Mouse (Mus musculus) left cerebral cortex, adult 9 months (tissue): ENCODE results near the gene Gdf9.

Experiments
- DNase-seq, 2 experiments: peaks; one replicate each; pipeline ENCODE4 v3.0.0; 2022; ENCODE audit warnings: low spot score in 2 of 2

The Gdf9 gene

DNA sequence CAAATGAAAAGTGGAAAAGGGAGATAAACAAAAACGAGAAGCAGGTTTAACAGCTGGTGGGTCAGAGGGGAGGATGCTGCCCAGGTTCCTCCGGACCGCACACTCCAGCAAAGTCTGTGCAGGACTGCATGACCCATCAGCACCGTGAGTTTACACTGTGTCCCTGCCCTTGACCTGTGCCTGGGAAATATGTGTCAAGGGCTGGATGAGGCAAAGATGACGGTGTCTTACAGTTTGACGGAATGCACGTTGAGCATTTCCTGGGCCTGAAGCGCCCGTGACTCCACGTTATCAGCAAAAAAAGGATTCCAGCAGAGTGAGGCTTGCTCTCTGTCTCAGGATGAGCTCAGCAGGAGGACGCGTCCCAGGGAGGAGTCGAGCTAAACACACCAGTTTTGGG lies 14.7 kb downstream of the Gdf9 start:
- no peak for DNase-seq

DNA sequence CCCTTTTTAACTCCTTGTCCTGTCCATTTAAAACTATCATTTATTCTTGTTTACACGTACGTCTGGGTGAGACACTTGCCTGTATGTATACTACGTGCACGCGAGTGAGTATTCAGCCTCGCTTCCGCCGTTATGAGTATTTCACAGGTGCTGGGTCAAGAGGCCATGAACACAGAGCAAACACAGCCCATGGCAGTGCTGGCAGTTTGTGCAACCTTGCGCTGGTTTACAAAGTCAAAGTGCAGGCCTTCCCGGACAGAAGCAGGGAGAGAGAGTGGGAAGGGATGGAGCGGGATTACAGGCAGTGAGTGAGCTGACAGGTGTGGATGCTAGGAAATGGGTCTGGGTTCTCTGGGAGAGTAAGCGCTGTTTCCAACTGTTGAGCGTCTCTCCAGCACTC lies 15.4 kb downstream of the Gdf9 start:
- no peak for DNase-seq

DNA sequence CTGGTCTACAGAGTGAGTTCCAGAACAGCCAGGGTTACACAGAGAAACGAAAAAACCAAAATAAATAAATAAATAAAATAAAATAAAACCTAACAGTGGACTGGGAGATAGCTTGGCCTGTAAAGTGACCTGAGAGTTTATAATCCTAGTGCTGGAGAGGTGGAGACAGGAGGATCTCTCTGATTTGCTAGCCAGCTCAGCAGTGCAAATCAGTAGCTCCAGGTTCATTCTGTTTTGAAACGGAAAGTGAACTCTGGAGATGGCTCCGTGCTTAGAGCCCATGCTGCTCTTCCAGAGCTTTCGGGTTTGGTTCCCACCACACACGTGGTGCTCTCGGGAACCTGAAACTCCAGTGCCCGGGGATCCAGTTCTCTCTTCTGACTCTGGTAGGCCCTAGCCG lies 17.2 kb downstream of the Gdf9 start:
- DNase-seq = no peak

DNA sequence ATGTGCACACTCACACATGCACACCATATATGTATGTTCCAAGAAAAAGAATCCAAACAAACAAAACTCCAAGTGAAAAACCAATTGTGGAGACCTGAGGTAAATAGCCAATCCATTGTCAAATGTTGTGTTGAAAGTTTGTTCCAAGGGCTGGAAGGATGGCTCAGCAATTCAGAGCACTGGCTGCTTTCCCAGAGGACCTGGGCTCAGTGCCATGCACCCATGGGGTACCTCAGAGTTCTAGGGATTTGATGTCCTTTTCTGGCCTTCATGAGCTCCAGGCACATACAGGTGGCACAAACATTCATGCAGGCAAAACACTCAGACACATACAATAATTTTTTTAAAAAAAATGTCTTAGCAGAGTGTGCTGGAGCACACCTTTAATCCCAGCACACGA lies 17.7 kb downstream of the Gdf9 start:
- no peak for DNase-seq

DNA sequence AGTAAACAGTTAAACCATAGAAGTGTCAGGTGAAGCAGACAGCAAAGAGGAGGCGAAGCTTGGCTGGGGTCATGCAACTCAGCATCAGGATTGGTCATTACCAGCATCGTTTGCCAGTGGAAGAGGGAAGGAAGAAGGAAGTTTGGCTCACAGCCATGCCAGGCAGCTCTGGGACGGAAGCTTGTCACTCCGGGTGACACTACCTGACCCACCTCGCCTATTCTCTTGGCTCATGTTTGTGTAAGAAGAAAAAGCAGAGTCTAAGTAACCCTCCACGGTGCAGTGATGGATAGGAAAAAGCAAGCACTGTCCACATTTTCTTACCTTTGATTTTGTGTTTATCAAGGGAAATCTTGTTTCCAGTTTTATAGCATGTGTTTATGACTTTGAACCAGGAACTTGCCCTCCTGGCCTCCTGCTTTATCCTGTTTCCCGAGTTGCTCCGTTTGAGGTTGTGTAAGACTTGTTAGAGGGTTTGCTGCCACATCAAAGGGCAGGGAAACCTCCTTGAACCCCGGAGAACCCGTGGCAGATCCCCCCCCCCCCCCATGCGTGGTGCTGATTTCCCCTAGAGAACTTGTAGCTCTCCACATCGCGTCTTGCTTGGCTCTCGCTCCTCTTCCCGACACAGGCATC lies 19.4 kb downstream of the Gdf9 start:
- DNase-seq = no peak

DNA sequence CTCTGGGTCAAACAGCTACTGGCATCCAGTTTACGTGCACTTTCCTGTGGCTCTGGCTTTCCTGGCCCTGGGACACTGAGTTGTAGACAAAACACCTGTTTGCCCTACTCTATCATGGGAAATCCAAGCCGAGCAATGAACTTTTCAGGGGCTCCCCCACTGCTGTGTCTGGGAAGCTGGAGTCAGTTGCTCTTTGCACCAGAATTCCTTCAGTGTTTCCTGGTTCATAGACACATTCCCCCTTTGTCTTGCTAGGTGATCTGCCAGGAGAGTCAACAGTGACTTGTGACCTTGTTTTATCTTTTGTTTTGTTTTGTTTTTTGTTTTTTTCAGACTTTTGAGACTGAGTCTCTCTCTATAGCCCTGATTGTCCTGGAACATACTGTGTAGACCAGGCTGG lies 20.5 kb downstream of the Gdf9 start:
- no peak for DNase-seq

DNA sequence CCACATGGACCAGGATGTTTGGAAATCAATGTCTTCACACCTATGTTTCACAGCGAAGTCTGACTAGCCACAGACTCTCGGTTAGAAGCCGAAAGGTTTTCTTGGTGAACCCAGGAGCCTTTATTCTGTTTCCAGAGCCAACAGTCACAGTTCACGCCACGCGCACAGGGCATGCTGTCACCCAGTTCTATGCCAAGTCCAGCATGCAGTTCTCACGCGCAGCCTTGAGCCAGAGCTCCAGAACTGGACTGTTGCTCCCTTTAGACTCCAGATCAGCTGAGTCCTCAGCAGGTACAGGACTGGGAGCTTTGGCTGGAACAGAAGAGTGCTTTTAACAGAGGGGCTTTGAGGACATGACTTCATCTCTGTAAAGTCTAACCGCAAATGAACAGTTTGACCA lies 21.6 kb downstream of the Gdf9 start:
- DNase-seq = no peak

DNA sequence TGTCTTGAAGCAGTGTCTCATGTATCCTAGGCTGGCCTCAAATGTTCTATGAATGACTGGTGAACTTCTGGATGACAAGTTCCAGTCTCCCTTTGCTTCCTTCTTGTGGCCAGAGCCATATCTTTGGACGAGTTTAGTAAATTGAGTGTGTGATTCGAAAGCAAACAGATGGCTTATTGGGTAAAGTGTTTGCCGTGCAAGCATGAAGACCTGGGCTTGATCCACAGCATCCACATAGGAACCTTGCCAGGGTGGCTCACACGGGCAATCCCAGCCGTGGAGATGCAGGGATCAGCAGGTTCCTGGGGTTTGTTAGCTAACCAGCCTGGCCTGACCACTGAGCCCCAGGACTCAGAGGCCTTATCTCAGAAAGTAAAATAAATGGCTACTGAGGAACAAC lies 22.2 kb downstream of the Gdf9 start:
- DNase-seq = no peak

DNA sequence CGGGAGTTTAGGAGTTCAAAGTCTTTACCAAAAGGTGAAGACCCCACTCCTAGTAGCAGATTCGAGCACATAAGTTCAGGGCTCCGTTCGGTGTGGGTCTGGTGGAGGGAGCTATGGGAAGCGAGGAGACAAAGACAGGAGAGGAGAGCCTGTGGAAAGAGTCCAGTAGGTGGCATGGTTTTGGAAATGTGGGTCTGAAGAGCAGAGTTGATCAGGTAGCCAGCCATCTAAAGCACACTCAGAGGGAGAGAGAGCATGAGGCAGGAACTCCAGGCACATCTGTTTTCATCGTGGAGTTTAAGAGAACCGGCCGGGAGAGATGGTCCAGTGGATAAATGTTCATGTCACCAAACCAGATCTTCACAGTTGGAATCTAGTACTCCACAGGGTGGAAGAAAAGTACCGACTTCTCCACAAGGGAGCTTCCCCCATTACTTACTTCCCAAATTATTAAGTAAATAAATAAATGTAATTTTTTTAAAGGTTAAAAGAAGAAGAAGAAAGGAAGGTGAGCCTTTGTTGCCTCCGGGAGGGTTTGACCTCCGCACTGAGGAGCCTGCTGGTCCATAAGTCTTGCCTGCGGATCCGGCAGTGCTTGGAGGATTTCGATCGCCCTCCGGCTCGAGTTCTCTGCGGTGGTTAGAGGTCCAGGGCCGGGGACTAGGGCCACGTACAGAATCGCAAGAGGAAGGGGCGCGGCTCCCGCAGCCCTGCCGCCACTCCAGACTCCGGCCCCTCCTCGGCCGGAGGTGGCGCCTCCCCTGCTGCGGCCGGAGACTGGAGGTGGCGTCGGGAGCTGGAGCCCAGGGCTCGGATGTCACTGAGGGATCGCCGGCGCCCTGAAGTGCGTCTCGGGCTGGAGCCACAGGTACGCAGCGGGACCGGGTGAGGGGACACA lies 25.9 kb downstream of the Gdf9 start, which contains the start of the genes Gm10447 and Shroom1:
Gene Gm10447, minus strand, starts transcription at position 637 of the 898 bp plus-strand sequence.
Gene Shroom1, plus strand, starts transcription at position 732 of the 898 bp plus-strand sequence.
- peak in 1 of 2 experiments; percentile 55 for DNase-seq

DNA sequence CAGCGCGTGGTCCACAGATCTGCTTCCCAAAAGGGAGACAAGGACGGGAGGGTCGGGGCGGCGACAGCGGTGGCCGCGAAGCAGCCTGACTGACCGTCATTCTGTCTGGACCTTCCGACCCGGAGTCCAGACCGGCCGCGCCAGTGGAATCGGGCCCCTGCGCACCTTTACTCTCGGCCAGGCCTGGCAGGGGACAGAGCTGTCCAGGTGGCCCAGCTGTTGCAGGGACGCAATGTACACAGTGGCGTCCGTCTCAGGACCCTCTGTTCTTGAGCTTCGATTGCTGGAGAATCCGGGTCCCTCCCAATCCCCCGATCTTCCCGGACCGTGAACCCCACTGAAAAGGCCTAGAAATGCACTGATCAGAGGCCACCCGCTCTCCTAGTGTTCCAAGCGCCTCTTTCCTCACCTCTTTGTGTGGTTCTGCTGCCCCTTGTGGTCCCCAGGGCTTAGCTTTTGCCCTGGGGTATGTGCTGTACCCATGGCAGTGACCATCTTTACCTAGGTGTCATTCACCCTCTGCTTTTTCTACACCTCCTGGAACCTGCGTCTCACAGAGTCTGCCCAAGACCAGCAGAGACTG lies 26.6 kb downstream of the Gdf9 start:
- DNase-seq = no peak

DNA sequence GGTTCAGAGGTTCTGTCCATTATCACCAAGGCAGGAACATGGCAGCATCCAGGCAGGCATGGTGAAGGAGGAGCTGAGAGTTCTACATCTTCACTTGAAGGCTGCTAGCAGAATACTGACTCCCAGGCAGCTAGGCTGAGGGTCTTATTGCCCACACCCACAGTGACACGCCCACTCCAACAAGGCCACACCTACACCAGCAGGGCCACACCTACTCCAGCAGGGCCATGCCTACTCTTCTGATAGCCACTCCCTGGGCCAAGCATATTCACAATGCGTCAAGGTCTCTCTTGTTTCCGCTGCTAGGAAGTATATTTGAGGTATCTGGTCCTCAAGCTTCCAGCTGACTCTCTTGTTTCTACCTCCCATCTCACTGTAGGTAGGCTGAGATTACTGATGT lies 28.2 kb downstream of the Gdf9 start:
- no peak for DNase-seq

DNA sequence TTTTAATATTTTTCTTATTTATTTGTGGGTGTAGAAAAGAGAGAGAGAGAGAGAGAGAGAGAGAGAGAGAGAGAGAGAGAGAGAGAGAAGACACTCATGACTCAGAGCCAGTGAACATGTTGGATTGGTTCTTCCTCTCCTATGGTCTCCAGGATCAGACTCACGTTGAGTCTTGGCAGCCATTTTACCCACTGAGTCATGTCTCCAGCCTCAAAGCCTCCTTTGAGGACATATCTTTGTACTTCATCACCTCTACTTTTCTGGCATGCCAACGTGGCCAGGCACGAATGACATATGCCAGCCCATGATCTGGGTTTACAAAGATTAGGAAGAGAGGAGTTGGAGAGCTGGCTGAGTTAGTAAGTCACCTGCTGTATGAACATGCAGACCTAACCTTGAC lies 29.4 kb downstream of the Gdf9 start:
- no peak for DNase-seq

DNA sequence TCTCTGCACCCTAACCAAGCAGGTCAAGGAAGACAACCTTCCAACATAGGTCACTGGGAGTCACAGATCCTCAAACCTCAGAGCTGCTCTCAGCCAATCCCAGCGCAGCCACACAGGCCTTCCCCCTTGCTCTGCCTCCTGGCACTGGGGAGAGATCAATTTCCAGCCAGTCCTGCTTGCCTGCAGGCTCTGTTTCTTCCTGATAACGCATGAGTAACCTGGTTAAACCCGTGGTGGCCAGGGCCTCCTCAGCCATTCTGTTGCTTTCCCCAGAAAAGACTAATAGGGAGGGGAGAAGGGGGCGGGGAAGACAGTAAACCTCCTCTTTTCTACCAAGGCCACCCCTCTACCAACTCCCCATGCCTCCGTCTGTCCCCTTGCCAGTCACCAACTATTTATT lies 30.9 kb downstream of the Gdf9 start:
- DNase-seq = no peak

DNA sequence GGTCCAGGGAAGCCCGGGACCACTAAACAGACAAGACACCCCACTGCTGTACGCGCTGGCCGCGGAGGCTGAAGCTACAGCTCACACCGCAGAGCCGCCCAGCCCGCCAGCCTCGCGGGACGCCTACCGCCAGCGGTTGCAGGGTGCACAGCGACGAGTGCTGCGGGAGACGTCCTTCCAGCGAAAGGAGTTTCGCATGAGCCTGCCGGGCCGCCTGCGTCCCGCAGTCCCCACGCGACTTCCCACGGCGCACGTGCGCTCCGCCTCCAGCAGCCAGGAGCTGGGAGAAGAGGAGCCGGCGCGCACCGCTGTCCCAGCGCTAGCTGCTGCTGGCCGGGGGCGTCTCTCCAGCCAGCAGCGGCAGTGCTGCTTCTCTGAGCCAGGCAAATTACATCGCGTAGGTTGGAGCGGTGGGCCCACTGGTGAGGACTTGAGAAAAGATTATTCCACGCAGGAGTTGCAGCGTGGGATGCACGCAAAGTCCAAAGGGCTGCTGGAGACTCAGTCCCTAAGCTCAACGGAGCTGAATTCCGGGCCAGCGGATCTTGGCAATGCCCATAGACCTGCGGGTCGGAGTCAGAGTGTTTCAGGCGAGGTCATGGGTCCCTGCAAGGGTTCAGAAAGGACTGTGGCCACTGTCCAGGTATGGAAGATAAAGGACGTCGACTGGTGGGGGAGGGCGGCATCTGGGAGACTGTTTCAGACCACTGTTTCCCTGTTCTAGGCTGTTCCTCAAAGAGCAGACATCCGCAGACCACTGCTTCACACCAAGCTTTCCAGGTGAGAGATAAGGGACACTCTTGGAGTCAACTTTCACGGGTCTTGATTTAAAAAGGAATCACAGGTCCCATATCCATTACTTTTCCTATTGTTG lies 33.0 kb downstream of the Gdf9 start:
- peak; percentile 60 to 74 for DNase-seq

DNA sequence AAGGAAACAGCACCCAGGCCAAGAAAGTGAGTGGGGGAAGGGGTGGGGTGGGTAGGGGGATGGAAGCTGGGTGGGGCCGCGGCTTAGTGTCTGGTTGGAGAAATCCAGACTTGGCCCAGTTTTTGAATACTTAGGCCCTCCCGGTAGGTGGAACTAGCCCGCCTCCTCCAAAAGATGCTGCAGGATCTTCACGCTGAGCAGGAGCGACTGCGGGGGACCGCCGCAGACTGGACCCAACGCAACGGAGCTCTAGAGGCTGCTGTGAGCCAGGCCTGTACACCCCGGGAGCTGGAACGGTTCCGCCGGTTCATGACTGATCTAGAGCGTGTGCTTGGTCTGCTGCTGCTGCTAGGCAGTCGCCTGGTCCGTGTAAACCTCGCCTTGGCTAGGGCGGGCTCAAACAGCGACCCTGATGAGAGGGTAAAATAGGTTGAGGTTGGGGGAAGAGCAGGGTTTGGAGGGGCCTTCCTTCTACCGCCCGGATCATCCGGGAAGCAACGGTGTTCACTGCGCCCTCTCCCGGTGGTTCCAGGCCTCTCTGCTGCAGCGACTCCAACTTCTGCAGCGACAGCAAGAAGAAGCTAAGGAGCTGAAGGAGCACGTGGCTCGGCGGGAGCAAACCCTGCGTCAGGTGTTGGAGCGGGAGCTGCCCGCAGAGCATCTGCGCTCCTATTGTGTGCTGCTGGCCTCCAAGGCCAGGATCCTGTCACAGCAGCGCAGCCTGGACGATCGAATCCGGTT lies 35.6 kb downstream of the Gdf9 start:
- peak in 1 of 2 experiments; percentile 88 for DNase-seq

DNA sequence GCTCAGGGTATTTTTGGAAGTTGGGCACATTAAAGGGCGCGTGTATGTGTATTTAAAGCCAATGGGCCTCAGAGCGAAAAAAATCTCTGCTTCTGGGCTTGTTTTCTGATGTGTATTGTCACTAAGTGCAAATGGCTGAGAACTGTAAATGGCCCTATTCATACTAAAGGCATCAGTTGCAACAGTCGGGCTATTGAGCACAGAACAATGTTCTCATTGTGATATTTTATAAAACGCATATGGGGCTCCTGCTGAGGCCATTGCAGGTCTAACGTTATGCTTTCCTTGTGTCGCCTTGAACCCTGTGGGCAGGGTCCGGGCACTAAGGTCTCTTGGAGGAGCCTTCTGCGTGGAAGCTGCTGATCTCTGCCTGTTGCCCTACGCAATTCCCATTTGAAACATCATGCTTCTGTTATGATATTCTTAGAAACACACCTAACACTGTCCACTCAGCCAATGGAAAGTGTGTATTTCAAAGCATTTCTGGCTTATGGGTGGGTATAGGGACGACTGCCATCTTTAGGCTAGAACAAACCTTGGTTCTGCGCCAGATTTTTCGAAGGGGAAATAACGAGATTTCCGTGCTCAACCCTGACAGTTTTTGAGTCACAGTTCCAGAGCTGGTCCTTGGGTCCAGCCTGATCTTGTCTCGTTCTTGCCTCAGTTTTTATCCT lies 38.6 kb downstream of the Gdf9 start:
- DNase-seq = no peak

DNA sequence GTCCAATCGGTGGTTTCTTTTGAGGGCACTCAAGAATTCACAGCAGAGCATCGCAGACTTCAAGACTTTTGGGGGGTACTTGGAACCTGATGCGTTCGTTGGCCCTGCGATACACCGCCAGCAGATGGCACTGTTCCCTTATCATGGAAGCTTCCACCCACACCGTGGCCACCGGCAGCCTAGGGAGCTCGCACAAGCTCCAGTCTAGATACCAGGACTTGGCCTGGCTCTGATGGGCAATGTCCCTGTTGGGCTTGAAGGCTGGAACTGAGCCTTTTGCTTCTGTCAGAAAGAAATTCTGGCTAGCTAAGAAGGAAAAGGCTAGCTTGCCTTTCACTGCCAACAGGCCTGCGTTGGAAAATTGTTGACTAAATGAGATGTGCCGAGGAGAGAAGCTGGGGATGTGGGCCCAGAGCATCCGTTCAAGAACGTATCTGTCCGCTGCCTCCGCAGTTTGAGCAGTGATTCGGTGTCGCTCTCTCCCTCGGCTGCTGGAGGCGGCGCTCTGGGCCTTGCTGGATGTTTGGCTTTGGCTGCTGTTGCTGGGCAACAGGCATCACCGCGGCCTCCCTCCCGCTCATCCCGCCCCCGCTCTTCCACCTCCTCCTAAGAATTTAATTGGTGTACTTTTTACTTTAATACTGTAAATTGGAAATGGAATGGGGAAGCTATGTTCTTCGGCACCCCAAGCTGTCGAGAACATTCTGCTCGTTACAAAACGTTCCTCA lies 39.3 kb downstream of the Gdf9 start, which contains the start of gene Gm9837:
Gene Gm9837, minus strand, starts transcription at position 512 of the 728 bp plus-strand sequence.
- peak; percentile 83 to 96 for DNase-seq

DNA sequence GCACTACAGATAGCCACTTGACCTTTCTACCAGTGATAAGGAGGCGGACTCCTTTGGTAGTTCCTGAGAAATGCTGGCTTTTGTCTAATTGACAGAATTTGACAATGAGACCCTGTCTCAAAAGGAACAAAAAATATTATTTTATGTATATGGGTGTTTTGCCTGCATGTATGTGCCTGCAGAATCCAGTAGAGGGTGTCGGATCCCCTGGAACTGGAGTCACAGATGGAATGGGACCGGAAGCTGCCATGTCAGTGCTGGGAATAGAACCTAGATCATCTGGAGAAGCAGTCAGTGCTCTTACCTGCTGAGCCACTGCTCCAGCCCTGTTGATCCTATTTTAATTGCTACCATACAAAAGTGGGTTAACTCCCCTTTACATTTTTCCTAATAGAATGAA lies 41.9 kb downstream of the Gdf9 start:
- no peak for DNase-seq

DNA sequence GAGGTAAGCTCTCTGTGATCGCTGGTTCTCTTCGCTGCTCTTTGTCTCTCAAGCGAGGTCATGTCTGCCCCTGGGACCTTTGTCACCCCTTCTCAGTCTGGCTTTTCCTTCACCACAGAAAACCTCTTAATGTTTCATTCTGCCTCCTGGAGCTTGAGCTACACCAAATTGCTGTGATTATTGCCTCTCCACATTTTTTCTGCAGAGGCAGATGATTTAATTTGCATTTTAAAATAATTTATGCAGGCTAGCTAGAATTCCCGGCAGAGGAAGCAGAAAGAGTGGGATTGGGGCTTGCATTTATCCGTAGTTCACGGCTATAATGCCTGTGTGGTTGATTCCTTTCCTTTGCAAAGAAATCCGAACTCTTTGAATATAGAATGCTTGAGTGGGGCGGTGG lies 44.8 kb downstream of the Gdf9 start:
- DNase-seq = no peak

DNA sequence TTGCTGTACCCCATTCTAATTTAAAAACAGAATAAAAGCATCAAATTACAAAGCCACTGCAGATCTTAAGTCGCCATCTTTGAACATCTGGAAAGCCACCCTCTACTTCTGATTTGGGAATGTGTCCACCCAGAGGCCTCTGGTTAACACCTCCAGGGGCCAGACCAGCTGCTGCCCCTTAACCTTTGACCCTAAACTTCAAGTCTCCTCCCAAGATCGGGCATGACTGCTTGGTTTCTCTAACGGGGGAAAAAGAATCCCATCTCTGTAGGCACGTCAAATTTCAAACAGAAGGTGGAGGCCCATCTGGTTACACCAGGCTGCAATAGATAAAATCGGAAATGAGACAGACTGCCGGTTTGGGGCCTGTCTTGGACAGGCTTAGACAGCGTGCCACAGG lies 47.0 kb downstream of the Gdf9 start:
- no peak for DNase-seq
